Mouse (Mus musculus) MEL (cell line): ENCODE data around the gene Fam213a. TPM values are rescaled to one million over a fixed set of nuclear protein-coding genes. Genes with fewer than 3 reads are reported as not detected.

ENCODE experiments used
- DNase-seq: peaks from one replicate; pipeline ENCODE4 v3.0.0; 2011; ENCODE audit warnings: low read depth, low spot score
- H3K27ac ChIP-seq: 2 replicates; pipeline ENCODE4 v1.5.1; 2012; ENCODE audit warnings: low read depth, mild to moderate bottlenecking, control low read depth, low read length, moderate library complexity; ENCODE audit not compliant: control insufficient read depth
- H3K27me3 ChIP-seq, 2 experiments: fragments of 150-350 bp in 1 of 2; sonication (generic) in 1 of 2; 2 replicates each; pipeline ENCODE4 v1.6.1; 2012; ENCODE audit warnings: low read length in 2 of 2, mild to moderate bottlenecking in 2 of 2, improper control_type of control experiment in 1 of 2, moderate library complexity in 1 of 2; ENCODE audit not compliant: insufficient read depth in 2 of 2, control insufficient read depth in 1 of 2
- H3K36me3 ChIP-seq, 2 experiments: 2 replicates each; pipeline ENCODE4 v1.6.1; 2012 to 2014; ENCODE audit warnings: low read length in 2 of 2, improper control_type of control experiment in 1 of 2, inconsistent platforms in 1 of 2, mild to moderate bottlenecking in 1 of 2; ENCODE audit not compliant: insufficient read depth in 2 of 2, control insufficient read depth in 1 of 2
- H3K4me1 ChIP-seq, 2 experiments: fragments of 150-350 bp in 1 of 2; sonication (generic) in 1 of 2; 2 replicates each; pipeline ENCODE4 v1.6.1; 2012; ENCODE audit warnings: low read length in 2 of 2, improper control_type of control experiment in 1 of 2, mild to moderate bottlenecking in 1 of 2; ENCODE audit not compliant: insufficient read depth in 2 of 2, control insufficient read depth in 1 of 2
- H3K4me3 ChIP-seq, 2 experiments: fragments of 150-350 bp in 1 of 2; sonication (generic) in 1 of 2; 2 replicates each; pipeline ENCODE4 v1.5.1; 2012; ENCODE audit warnings: low read depth in 2 of 2, low read length in 2 of 2, mild to moderate bottlenecking in 2 of 2, moderate library complexity in 2 of 2, control low read depth in 1 of 2, improper control_type of control experiment in 1 of 2; ENCODE audit not compliant: control insufficient read depth in 1 of 2, insufficient read depth in 1 of 2
- H3K79me2 ChIP-seq: 2 replicates; pipeline ENCODE4 v1.6.1; 2012; ENCODE audit warnings: mild to moderate bottlenecking, low read length, moderate library complexity; ENCODE audit not compliant: control insufficient read depth, poor library complexity, insufficient read depth
- H3K9ac ChIP-seq: 2 replicates; pipeline ENCODE4 v1.6.1; 2012; ENCODE audit warnings: low read depth, mild to moderate bottlenecking, control low read depth, low read length, moderate library complexity; ENCODE audit not compliant: control insufficient read depth, poor library complexity, severe bottlenecking
- H3K9me3 ChIP-seq: fragments of 150-350 bp; sonication (generic); replicated peaks from 2 replicates; pipeline ENCODE4 v1.6.1; 2012; ENCODE audit warnings: mild to moderate bottlenecking, low read length, improper control_type of control experiment, moderate library complexity; ENCODE audit not compliant: insufficient read depth
- BHLHE40 ChIP-seq: IDR thresholded peaks from 2 replicates; pipeline ENCODE4 v1.6.1; 2012; ENCODE audit warnings: low read depth, mild to moderate bottlenecking, inconsistent platforms, low read length, improper control_type of control experiment, borderline replicate concordance
- CHD2 ChIP-seq: IDR thresholded peaks from 2 replicates; pipeline ENCODE4 v1.6.1; 2011; ENCODE audit warnings: low read length, improper control_type of control experiment
- CTCF ChIP-seq, 3 experiments: IDR thresholded peaks in 2 of 3; conservative IDR thresholded peaks in 1 of 3; 2 replicates each; pipeline ENCODE4 v1.5.1; 2011 to 2012; ENCODE audit warnings: low read length in 3 of 3, low read depth in 2 of 3, mild to moderate bottlenecking in 2 of 3, improper control_type of control experiment in 1 of 3, inconsistent platforms in 1 of 3, mixed read lengths in 1 of 3, moderate library complexity in 1 of 3; ENCODE audit not compliant: control insufficient read depth in 1 of 3, insufficient read depth in 1 of 3, poor library complexity in 1 of 3, severe bottlenecking in 1 of 3
- E2F4 ChIP-seq: IDR thresholded peaks from 2 replicates; pipeline ENCODE4 v1.6.1; 2011; ENCODE audit warnings: low read depth, low read length, improper control_type of control experiment, borderline replicate concordance
- ETS1 ChIP-seq: IDR thresholded peaks from 2 replicates; pipeline ENCODE4 v1.6.1; 2012; ENCODE audit warnings: low read depth, mild to moderate bottlenecking, inconsistent platforms, low read length, improper control_type of control experiment, moderate library complexity
- HCFC1 ChIP-seq: IDR thresholded peaks from 2 replicates; pipeline ENCODE4 v1.6.1; 2012; ENCODE audit warnings: low read depth, mild to moderate bottlenecking, inconsistent platforms, low read length, improper control_type of control experiment, moderate library complexity
- JUND ChIP-seq: IDR thresholded peaks from 2 replicates; pipeline ENCODE4 v1.6.1; 2011; ENCODE audit warnings: low read depth, mild to moderate bottlenecking, improper control_type of control experiment, low read length
- MAX ChIP-seq: IDR thresholded peaks from 2 replicates; pipeline ENCODE4 v1.6.1; 2011; ENCODE audit warnings: low read length, improper control_type of control experiment
- MAZ ChIP-seq: IDR thresholded peaks from 2 replicates; pipeline ENCODE4 v1.6.1; 2012; ENCODE audit warnings: low read depth, mild to moderate bottlenecking, inconsistent platforms, low read length, improper control_type of control experiment
- MEF2A ChIP-seq: IDR thresholded peaks from 2 replicates; pipeline ENCODE4 v1.6.1; 2014; ENCODE audit warnings: low read depth, mild to moderate bottlenecking, inconsistent platforms, low read length, improper control_type of control experiment; ENCODE audit not compliant: poor library complexity, insufficient replicate concordance, severe bottlenecking; ENCODE audit errors: extremely low read depth
- MXI1 ChIP-seq: IDR thresholded peaks from 2 replicates; pipeline ENCODE4 v1.6.1; 2011; ENCODE audit warnings: mild to moderate bottlenecking, low read depth, low read length, improper control_type of control experiment
- MYC ChIP-seq: IDR thresholded peaks from 2 replicates; pipeline ENCODE4 v1.6.1; 2011; ENCODE audit warnings: low read depth, mild to moderate bottlenecking, low read length, improper control_type of control experiment, moderate library complexity
- NELFE ChIP-seq: IDR thresholded peaks from 2 replicates; pipeline ENCODE4 v1.6.1; 2011; ENCODE audit warnings: low read depth, low read length, improper control_type of control experiment
- NRF1 ChIP-seq: IDR thresholded peaks from 2 replicates; pipeline ENCODE4 v1.6.1; 2014; ENCODE audit warnings: low read depth, mild to moderate bottlenecking, inconsistent platforms, low read length, improper control_type of control experiment, moderate library complexity; ENCODE audit not compliant: poor library complexity, insufficient read depth, severe bottlenecking
- POLR2A ChIP-seq, 2 experiments: IDR thresholded peaks; 2 replicates each; pipeline ENCODE4 v1.6.1; 2011 to 2012; ENCODE audit warnings: low read length in 2 of 2, mild to moderate bottlenecking in 2 of 2, control low read depth in 1 of 2, improper control_type of control experiment in 1 of 2, low read depth in 1 of 2, moderate library complexity in 1 of 2; ENCODE audit not compliant: control insufficient read depth in 1 of 2, insufficient read depth in 1 of 2, poor library complexity in 1 of 2
- POLR2AphosphoS2 ChIP-seq: IDR thresholded peaks from 2 replicates; pipeline ENCODE4 v1.6.1; 2011; ENCODE audit warnings: low read length, improper control_type of control experiment
- POLR2AphosphoS5 ChIP-seq: IDR thresholded peaks from 2 replicates; pipeline ENCODE4 v1.6.1; 2012; ENCODE audit warnings: low read depth, borderline replicate concordance, mild to moderate bottlenecking, inconsistent platforms, low read length, moderate library complexity, mixed read lengths
- SIN3A ChIP-seq: IDR thresholded peaks from 2 replicates; pipeline ENCODE4 v1.6.1; 2012; ENCODE audit warnings: low read length, improper control_type of control experiment, inconsistent platforms
- SMC3 ChIP-seq: IDR thresholded peaks from 2 replicates; pipeline ENCODE4 v1.6.1; 2011; ENCODE audit warnings: low read depth, low read length, improper control_type of control experiment
- TAL1 ChIP-seq: IDR thresholded peaks from 2 replicates; pipeline ENCODE4 v1.6.1; 2012; ENCODE audit warnings: mild to moderate bottlenecking, inconsistent platforms, low read length, moderate library complexity, mixed read lengths
- TBP ChIP-seq: IDR thresholded peaks from 2 replicates; pipeline ENCODE4 v1.8.0; 2011; ENCODE audit warnings: low read depth, low read length, improper control_type of control experiment
- TCF12 ChIP-seq: IDR thresholded peaks from 2 replicates; pipeline ENCODE4 v1.6.1; 2014; ENCODE audit warnings: low read depth, mild to moderate bottlenecking, inconsistent platforms, low read length, improper control_type of control experiment, moderate library complexity
- UBTF ChIP-seq: IDR thresholded peaks from 2 replicates; pipeline ENCODE4 v1.6.1; 2012; ENCODE audit warnings: low read depth, mild to moderate bottlenecking, inconsistent platforms, low read length, improper control_type of control experiment, moderate library complexity, borderline replicate concordance; ENCODE audit not compliant: insufficient read depth
- USF1 ChIP-seq: IDR thresholded peaks from 2 replicates; pipeline ENCODE4 v1.6.1; 2014; ENCODE audit warnings: low read depth, mild to moderate bottlenecking, inconsistent platforms, low read length, improper control_type of control experiment, moderate library complexity
- USF2 ChIP-seq, 2 experiments: IDR thresholded peaks; 2 replicates each; pipeline ENCODE4 v1.6.1; 2011 to 2012; ENCODE audit warnings: improper control_type of control experiment in 2 of 2, low read length in 2 of 2, borderline replicate concordance in 1 of 2, inconsistent platforms in 1 of 2, low read depth in 1 of 2, mild to moderate bottlenecking in 1 of 2; ENCODE audit not compliant: insufficient read depth in 1 of 2
- ZMIZ1 ChIP-seq: IDR thresholded peaks from 2 replicates; pipeline ENCODE4 v1.6.1; 2012; ENCODE audit warnings: low read depth, mild to moderate bottlenecking, inconsistent platforms, low read length, improper control_type of control experiment, moderate library complexity
- polyA plus RNA-seq, 2 experiments: library from polyadenylated mRNA; stranded (reverse) in 1 of 2; unstranded in 1 of 2; fragments of >175 nt in 1 of 2; fragments of >200 nt in 1 of 2; gene quantifications; 2 replicates each; pipeline versions ENCODE4 v1.2.1 to v1.2.4; 2012; ENCODE audit warnings: low replicate concordance in 2 of 2, low read depth in 1 of 2; ENCODE audit not compliant: insufficient read length in 2 of 2, insufficient read depth in 1 of 2, missing spikeins in 1 of 2
- total RNA-seq: library from RNA; depleted of rRNA; stranded (reverse); fragments of 300-350 nt; gene quantifications from 2 replicates; pipeline ENCODE4 v1.2.3, GENCODE M21; 2012; rRNA removed

Gene Fam213a
- total RNA-seq (19.2 and 20.3 TPM in 2 replicates), polyA plus RNA-seq (10 to 100 TPM in 1 of 2 experiments, not detected in 1; 28.5 TPM)

- Histone ChIP-seq H3K4me1 (peaks cover 2 to 18% of the 10 kb centered on the region in 2 experiments; a peak in 3 of 4 replicates), H3K9me3 (no peaks in the 10 kb centered on the region), H3K36me3 (peaks cover 0 to 14% of the 10 kb centered on the region in 2 experiments; a peak in 2 of 4 replicates), H3K27me3 (no peaks in the 10 kb centered on the region), H3K9ac (peak within 1 kb of the TSS; percentile 83), H3K79me2 (peaks cover 3% of the 10 kb centered on the region; the same call in 1 of the 2 replicates), H3K27ac (peak within 1 kb of the TSS; percentile 46; the same call in 1 of the 2 replicates), H3K4me3 (peak within 1 kb of the TSS; percentile 85 to 96)
- peak; percentile 93 for DNase-seq
- TF ChIP-seq NELFE, result peak; percentile 80
- TF ChIP-seq CTCF (IDR thresholded peaks at IDR 0.05 in 2 of 3, conservative IDR thresholded peaks at IDR 0.05 in 1 of 3; ENCODE audit: control insufficient read depth in 1 of 3, insufficient read depth in 1 of 3, low read depth in 2 of 3, low read length in 3 of 3, poor library complexity in 1 of 3, severe bottlenecking in 1 of 3), result no peak
- no peak for TF ChIP-seq CHD2
- no peak for TF ChIP-seq UBTF
- TF ChIP-seq POLR2A (IDR thresholded peaks at IDR 0.05; ENCODE audit: control insufficient read depth in 1 of 2, insufficient read depth in 1 of 2, low read depth in 1 of 2, low read length in 2 of 2, poor library complexity in 1 of 2), result peak; percentile 76 to 81
- TF ChIP-seq JUND, result no peak
- TF ChIP-seq SMC3, result no peak
- peak; percentile 47; the same call in 1 of the 2 replicates for TF ChIP-seq ETS1
- 0 out of 2 replicates have a peak, but pooled peaks have one; percentile 18 for TF ChIP-seq MAZ
- TF ChIP-seq MAX, result peak; percentile 82
- no peak for TF ChIP-seq HCFC1
- TF ChIP-seq E2F4, result no peak
- peak; percentile 97 for TF ChIP-seq NRF1
- TF ChIP-seq MYC, result 0 out of 2 replicates have a peak, but pooled peaks have one; percentile 45
- TF ChIP-seq BHLHE40, result peak; percentile 97
- peak; percentile 92 for TF ChIP-seq USF1
- TF ChIP-seq SIN3A, result peak; percentile 80
- TF ChIP-seq USF2 (IDR thresholded peaks at IDR 0.05; ENCODE audit: borderline replicate concordance in 1 of 2, insufficient read depth in 1 of 2, low read depth in 1 of 2, low read length in 2 of 2), result peak in 1 of 2 experiments; percentile 39; a peak in 1 of 4 replicates
- no peak for TF ChIP-seq POLR2AphosphoS5
- TF ChIP-seq MXI1, result peak; percentile 96
- TF ChIP-seq MEF2A, result no peak
- peak; percentile 52; the same call in 1 of the 2 replicates for TF ChIP-seq TCF12
- TF ChIP-seq TBP, result no peak
- TF ChIP-seq POLR2AphosphoS2, result peak; percentile 78; the same call in 1 of the 2 replicates
- TF ChIP-seq ZMIZ1, result peak; percentile 40; the same call in 1 of the 2 replicates
- no peak for TF ChIP-seq TAL1
Observed at GRCm38 (mm10) chr14:41013630-41014613, at the start of gene Fam213a. Gene Fam213a (minus strand): TSS chr14:41013788.
